Mouse (Mus musculus) cerebellum, adult 2 months (tissue): ENCODE results near the gene Psmg1.

ENCODE experiments used
- CTCF ChIP-seq: fragments of 200-500 bp; IDR thresholded peaks from 2 replicates; pipeline ENCODE4 v1.5.1; 2011; ENCODE audit warnings: low read depth, mild to moderate bottlenecking, control low read depth, low read length, moderate library complexity, borderline replicate concordance; ENCODE audit not compliant: insufficient read depth
- POLR2A ChIP-seq: fragments of 200-500 bp; IDR thresholded peaks from 2 replicates; pipeline ENCODE4 v1.6.1; 2011; ENCODE audit warnings: low read length, control low read depth, borderline replicate concordance; ENCODE audit not compliant: insufficient read depth

DNA sequence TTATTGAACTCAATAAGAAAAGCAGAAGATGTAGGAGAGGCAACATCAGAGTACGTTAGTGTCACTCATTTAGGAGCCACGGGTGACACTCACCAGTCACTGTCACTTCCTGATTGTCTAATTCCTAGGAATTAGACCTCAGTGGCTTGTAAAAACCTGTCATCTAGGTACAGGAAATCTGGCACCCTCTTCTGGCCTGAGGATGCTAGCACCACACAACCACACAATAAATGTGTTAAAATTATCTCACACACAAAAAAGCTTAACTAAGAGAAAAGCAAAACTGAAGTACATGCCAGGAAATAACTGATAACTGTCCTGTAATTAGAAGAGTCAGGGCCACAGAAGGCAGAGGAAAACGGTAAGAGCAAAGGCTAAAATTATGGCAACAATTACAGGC is 34.5 kb upstream of the Psmg1 start:
- TF ChIP-seq CTCF (no peak), POLR2A (no peak)
